Mouse (Mus musculus) cerebellum, adult 2 months (tissue): Measurements from ENCODE around the gene Agpat3.

ENCODE experiments used
- CTCF ChIP-seq: fragments of 200-500 bp; IDR thresholded peaks from 2 replicates; pipeline ENCODE4 v1.5.1; 2011; ENCODE audit warnings: low read depth, mild to moderate bottlenecking, control low read depth, low read length, moderate library complexity, borderline replicate concordance; ENCODE audit not compliant: insufficient read depth
- POLR2A ChIP-seq: fragments of 200-500 bp; IDR thresholded peaks from 2 replicates; pipeline ENCODE4 v1.6.1; 2011; ENCODE audit warnings: low read length, control low read depth, borderline replicate concordance; ENCODE audit not compliant: insufficient read depth

- TF ChIP-seq CTCF (no peak), POLR2A (no peak)
These were observed 44.9 kb downstream of the Agpat3 start for GRCm38 (mm10) chr10:78307391-78307790.
